Mouse (Mus musculus) hindbrain, embryonic 14.5 days (tissue): ENCODE results near the gene Pgs1. TPM values are rescaled to one million over a fixed set of nuclear protein-coding genes. Genes with fewer than 3 reads are reported as not detected.

ENCODE experiments used
- ATAC-seq: fragments of 200-750 bp; cut with Nextera tagmentation; 2 replicates; pipeline ENCODE4 v1.8.0; 2017; ENCODE audit warnings: moderate number of reproducible peaks, mild to moderate bottlenecking, moderate TSS enrichment, moderate library complexity; ENCODE audit not compliant: low FRiP score
- DNase-seq: peaks from one replicate; pipeline ENCODE4 v3.0.0-alpha.2; 2015; ENCODE audit warnings: low spot score
- H3K27ac ChIP-seq: fragments of 300-500 bp; sonication (generic); 2 replicates; pipeline ENCODE4 v1.5.1; 2014; ENCODE audit warnings: mild to moderate bottlenecking, moderate library complexity
- H3K27me3 ChIP-seq: fragments of 300-500 bp; sonication (generic); 2 replicates; pipeline ENCODE4 v1.6.1; 2014; ENCODE audit warnings: mild to moderate bottlenecking, low read length, mixed read lengths; ENCODE audit not compliant: control insufficient read depth, insufficient read depth
- H3K36me3 ChIP-seq: fragments of 300-500 bp; sonication (generic); replicated peaks from 2 replicates; pipeline ENCODE4 v1.6.1; 2014; ENCODE audit not compliant: control insufficient read depth, insufficient read depth
- H3K4me1 ChIP-seq: fragments of 300-500 bp; sonication (generic); replicated peaks from 2 replicates; pipeline ENCODE4 v1.6.1; 2014; ENCODE audit warnings: antibody characterized with exemption, low read length, mixed read lengths; ENCODE audit not compliant: control insufficient read depth, insufficient read depth
- H3K4me2 ChIP-seq: fragments of 300-500 bp; sonication (generic); replicated peaks from 2 replicates; pipeline ENCODE4 v1.6.1; 2014; ENCODE audit warnings: mild to moderate bottlenecking, moderate library complexity
- H3K4me3 ChIP-seq: fragments of 300-500 bp; sonication (generic); replicated peaks from 2 replicates; pipeline ENCODE4 v1.5.1; 2014; ENCODE audit warnings: mild to moderate bottlenecking, low read length
- H3K9ac ChIP-seq: fragments of 300-500 bp; sonication (generic); 2 replicates; pipeline ENCODE4 v1.6.1; 2014
- H3K9me3 ChIP-seq: fragments of 300-500 bp; sonication (generic); 2 replicates; pipeline ENCODE4 v1.6.1; 2016; ENCODE audit warnings: low read length; ENCODE audit not compliant: control insufficient read depth
- WGBS: fragments of 180-500 bp; shearing (Covaris S2); extraction: QIAGEN DNeasy Blood & Tissue Kit; methylation state at CpG from one replicate; pipeline ENCODE4 v1.1.7; 2014; 5-methylcytosine and 5-hydroxymethylcytosine counted together
- microRNA-seq: library from miRNA; unstranded; fragments of <30 nt; microRNA quantifications from one replicate; pipeline ENCODE4, GENCODE M21; 2016
- polyA plus RNA-seq: library from polyadenylated mRNA; unstranded; fragments of >200 nt; fragmentation: Nextera tagmentation; extraction: Ambion mirVana; gene quantifications from 2 replicates; pipeline ENCODE4 v1.2.1, GENCODE M21; 2014

Gene Pgs1
- polyA plus RNA-seq, 1 experiment from 2014 or later = 48.1 TPM

GRCm38 (mm10) chr11:118071227-118071912 lies 85.3 kb downstream of the Pgs1 start:
- ATAC-seq = no peak
- Histone ChIP-seq H3K4me1 (0 out of 2 replicates have a peak, but pooled peaks cover 5% of the 10 kb centered on the region), H3K9me3 (no peaks in the 10 kb centered on the region), H3K4me2 (no peak overlapping the region), H3K4me3 (no peak overlapping the region), H3K27me3 (no peaks in the 10 kb centered on the region), H3K36me3 (no peaks in the 10 kb centered on the region), H3K9ac (no peak overlapping the region), H3K27ac (no peak overlapping the region)
- 40% methylated on average over 11 of the region's 11 CpGs for WGBS
- DNase-seq = no peak

Small RNA genes within 50 kb of the gene (microRNA-seq; reads per million reads assigned to microRNA genes)
- not detected for gene Mir6933

Other genes starting within 250 kb of the Pgs1 start
- 0.48 and 0.68 TPM in 2 replicates for gene Tmc8, start 204.2 kb upstream of the Pgs1 start, polyA plus RNA-seq
- gene Tmc6, start 204.1 kb upstream of the Pgs1 start, polyA plus RNA-seq = 3.3 and 4.9 TPM in 2 replicates
- 0.24 TPM in 1 of 2 replicates, not detected in the other for gene 6030468B19Rik, start 188.6 kb upstream of the Pgs1 start, polyA plus RNA-seq
- gene Gm20708, start 176.6 kb upstream of the Pgs1 start, polyA plus RNA-seq = 0.89 and 1.0 TPM in 2 replicates
- gene Syngr2, start 176.6 kb upstream of the Pgs1 start, polyA plus RNA-seq = 17.6 and 18.9 TPM in 2 replicates
- gene Afmid, start 160.4 kb upstream of the Pgs1 start, polyA plus RNA-seq = 5.2 and 7.1 TPM in 2 replicates
- gene Tk1, start 160.2 kb upstream of the Pgs1 start, polyA plus RNA-seq = 14.4 and 16.3 TPM in 2 replicates
- 35.5 and 36.3 TPM in 2 replicates for gene Birc5, start 137.0 kb upstream of the Pgs1 start, polyA plus RNA-seq
- not detected in 2 replicates for gene Tmem235, start 125.5 kb upstream of the Pgs1 start, polyA plus RNA-seq
- gene Tha1, start 112.8 kb upstream of the Pgs1 start, polyA plus RNA-seq = 2.5 and 2.6 TPM in 2 replicates
- gene Socs3, start 16.2 kb upstream of the Pgs1 start, polyA plus RNA-seq = 2.9 and 3.0 TPM in 2 replicates
- gene Dnah17, start 144.3 kb downstream of the Pgs1 start, polyA plus RNA-seq = 0.15 and 0.21 TPM in 2 replicates